Mouse (Mus musculus) thymus, adult 2 months (tissue): ENCODE data around the gene Chid1.

Source experiments
- CTCF ChIP-seq: fragments of 200-500 bp; IDR thresholded peaks from 2 replicates; pipeline ENCODE4 v1.5.1; 2012; ENCODE audit warnings: mild to moderate bottlenecking, control low read depth, low read length, moderate library complexity, borderline replicate concordance; ENCODE audit not compliant: control insufficient read depth, poor library complexity, insufficient read depth; ENCODE audit errors: extremely low read depth
- POLR2A ChIP-seq: fragments of 200-500 bp; IDR thresholded peaks from 2 replicates; pipeline ENCODE4 v1.6.1; 2012; ENCODE audit warnings: mild to moderate bottlenecking, low read length, control low read depth, moderate library complexity; ENCODE audit not compliant: control insufficient read depth, poor library complexity, insufficient read depth; ENCODE audit errors: extremely low read depth

DNA sequence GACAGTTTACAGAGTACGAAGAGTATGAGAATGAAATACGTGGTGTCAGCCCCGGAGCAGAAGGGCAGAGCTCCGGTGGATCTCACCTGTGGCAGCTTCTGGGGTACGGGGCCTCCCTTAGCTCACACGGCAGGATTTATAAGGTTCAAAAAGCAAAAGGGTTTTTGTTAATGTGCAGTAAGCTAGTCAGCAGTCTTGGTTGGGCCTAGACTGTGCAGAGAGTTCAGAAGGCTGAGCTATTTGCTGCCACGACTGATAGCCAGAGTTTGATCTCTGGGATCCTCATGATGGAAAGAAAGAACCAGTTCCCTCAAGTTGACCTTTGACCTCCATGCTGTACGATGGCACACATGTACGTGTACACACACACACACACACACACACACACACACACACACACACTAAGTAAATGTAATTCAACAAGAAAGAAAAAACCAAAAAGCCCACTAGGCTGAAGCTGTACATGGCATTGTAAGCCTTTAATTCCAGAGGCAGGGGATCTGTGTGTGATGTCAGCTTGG, 29.7 kb upstream of the Chid1 start:
- no peak for TF ChIP-seq CTCF
- TF ChIP-seq POLR2A: no peak
